Mouse (Mus musculus) erythroblast, embryonic 14.5 days (primary cell): Measurements from ENCODE around the gene Trim17. TPM values are rescaled to one million over a fixed set of nuclear protein-coding genes. Genes with fewer than 3 reads are reported as not detected.
"Not testable (repeated sequence)": the region's sequence is repeated elsewhere in the genome, so short reads cannot be mapped to it uniquely, and the experiment has no call there.

Experiments
- H3K27me3 ChIP-seq: 2 replicates; pipeline ENCODE4 v1.6.1; 2012; ENCODE audit warnings: inconsistent platforms; ENCODE audit not compliant: control insufficient read depth
- H3K36me3 ChIP-seq: 2 replicates; pipeline ENCODE4 v1.6.1; 2012; ENCODE audit warnings: mild to moderate bottlenecking, inconsistent platforms; ENCODE audit not compliant: control insufficient read depth
- H3K4me1 ChIP-seq: 2 replicates; pipeline ENCODE4 v1.6.1; 2012; ENCODE audit warnings: inconsistent platforms; ENCODE audit not compliant: control insufficient read depth
- H3K4me3 ChIP-seq: replicated peaks from 2 replicates; pipeline ENCODE3; 2012; ENCODE audit warnings: moderate library complexity, mild to moderate bottlenecking, inconsistent platforms
- H3K9me3 ChIP-seq: 2 replicates; pipeline ENCODE4 v1.6.1; 2012; ENCODE audit warnings: low read length, inconsistent platforms, mixed read lengths; ENCODE audit not compliant: control insufficient read depth
- GATA1 ChIP-seq: IDR thresholded peaks from 2 replicates; pipeline ENCODE4 v1.6.1; 2012; ENCODE audit warnings: low read length, inconsistent platforms, mixed read lengths
- TAL1 ChIP-seq: IDR thresholded peaks from 3 replicates; pipeline ENCODE4 v1.6.1; 2012; ENCODE audit warnings: low read length, inconsistent platforms, mixed read lengths
- polyA plus RNA-seq: library from polyadenylated mRNA; stranded (reverse); fragments of >175 nt; gene quantifications from 2 replicates; pipeline ENCODE4 v1.2.3, GENCODE M21; 2012

Trim17 gene
- polyA plus RNA-seq, 1 experiment = 0.14 TPM

DNA sequence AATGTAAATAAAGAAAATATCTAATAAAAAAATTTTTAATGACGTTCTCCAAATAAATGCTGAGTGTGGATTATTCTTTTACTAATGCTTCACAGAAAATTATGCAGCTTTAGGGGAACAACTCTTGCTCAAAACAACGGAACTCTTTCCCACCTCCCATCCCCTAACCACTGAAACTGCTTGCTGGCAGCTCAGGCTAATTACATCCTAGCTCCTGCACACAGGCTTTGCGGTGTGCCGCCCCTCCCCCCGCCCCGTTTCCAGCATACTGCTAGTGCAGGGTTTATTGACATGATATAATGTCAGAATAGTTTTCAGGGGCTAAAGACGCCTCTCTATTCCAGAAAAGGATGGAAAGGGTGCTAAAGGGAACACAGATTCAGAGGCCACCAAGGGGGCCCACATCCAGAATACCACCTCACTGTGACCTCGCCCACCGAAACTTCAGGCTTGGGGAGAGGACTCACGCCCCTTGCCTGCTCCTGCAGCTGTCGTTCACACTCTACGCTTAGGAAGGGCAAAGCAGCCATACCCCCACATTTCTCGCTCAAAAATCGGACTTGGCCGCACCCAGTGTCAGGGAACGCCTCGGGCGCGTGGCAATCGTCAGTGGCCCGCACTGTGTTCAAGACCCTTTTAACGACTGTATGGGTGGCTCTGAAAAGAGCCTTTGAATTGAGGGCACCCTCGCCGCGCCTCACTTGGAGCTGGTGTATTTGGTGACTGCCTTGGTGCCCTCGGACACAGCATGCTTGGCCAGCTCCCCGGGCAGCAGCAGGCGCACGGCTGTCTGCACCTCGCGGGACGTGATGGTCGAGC lies 925 bp upstream of the Trim17 start:
- TF ChIP-seq GATA1 (no peak), TAL1 (no peak)
- H3K9me3 ChIP-seq = 0 out of 2 replicates have a peak, but pooled peaks cover under 1% of the 10 kb centered on the region
- H3K4me3 ChIP-seq = peak overlapping the region; percentile 84
- H3K27me3 ChIP-seq = peaks cover 43% of the 10 kb centered on the region
- peaks cover 46% of the 10 kb centered on the region for H3K4me1 ChIP-seq
- H3K36me3 ChIP-seq = peaks cover 37% of the 10 kb centered on the region

DNA sequence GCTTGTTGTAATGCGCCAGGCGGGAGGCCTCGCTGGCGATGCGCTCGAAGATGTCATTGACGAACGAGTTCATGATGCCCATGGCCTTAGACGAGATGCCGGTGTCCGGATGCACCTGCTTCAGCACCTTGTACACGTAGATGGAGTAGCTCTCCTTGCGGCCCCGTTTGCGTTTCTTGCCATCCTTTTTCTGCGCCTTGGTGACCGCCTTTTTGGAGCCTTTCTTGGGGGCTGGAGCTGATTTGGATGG lies 390 bp upstream of the Trim17 start:
- peaks cover 38% of the 10 kb centered on the region for H3K27me3 ChIP-seq
- H3K4me1 ChIP-seq = peaks cover 47% of the 10 kb centered on the region
- H3K36me3 ChIP-seq = peaks cover 40% of the 10 kb centered on the region
- not testable (repeated sequence) for H3K9me3 ChIP-seq
- peak overlapping the region; percentile 86 for H3K4me3 ChIP-seq

DNA sequence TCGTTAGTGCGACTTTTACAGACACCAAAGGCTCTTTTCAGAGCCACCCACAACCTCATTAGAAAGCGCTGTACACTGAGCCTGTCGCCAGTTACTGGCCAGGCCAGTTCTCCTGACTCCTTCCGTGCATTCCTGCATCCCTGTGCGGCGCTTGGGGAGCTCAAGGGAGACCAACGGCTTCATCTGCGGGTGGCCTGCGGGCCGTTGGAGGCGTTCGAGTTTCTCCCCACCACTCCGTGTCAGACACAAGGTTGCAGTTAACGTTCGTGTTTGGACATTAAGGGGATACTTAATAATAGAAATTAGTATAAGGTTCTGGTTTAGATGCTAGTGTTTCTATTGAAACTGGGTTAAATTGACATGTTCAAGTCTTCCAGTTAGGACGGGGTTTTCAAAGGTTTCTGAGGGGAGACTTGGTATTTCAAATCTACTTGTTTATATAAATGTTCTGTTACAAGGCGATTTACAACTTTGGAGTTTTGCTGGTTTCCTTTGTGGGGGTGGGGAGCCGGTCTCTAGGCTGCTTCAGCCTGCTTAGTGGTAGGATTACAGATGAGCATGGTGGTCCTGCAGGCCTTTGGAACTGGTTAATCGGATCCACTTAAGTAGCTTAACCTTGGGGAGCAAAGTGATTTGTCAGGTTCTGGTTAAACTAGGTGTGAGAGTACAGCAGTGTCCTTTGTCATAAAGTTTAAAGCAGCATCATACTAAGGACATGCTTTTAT lies 820 bp downstream of the Trim17 start:
- peak overlapping the region; percentile 86 for H3K4me3 ChIP-seq
- TF ChIP-seq TAL1 (no peak), GATA1 (no peak)
- peaks cover 28% of the 10 kb centered on the region for H3K27me3 ChIP-seq
- no peaks in the 10 kb centered on the region for H3K9me3 ChIP-seq
- H3K4me1 ChIP-seq = peaks cover 53% of the 10 kb centered on the region
- H3K36me3 ChIP-seq = peaks cover 42% of the 10 kb centered on the region

DNA sequence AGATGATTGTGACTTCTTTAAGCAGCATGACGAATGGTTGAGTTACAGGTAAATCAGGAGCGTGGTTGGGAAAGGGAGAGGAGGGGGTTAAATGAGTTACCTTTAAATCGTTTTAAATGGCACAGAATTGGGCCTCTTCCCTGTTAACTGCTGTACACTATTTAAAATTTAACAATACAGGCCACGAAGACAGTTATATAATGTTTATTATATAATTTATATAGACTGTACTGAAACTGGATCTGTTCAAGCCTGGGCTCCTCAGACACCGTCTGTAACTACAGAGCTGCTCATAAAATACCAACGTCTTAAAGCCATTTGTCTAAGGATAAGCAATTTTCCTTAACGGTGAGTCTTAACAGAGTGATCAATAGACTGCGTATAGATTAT lies 1.4 kb downstream of the Trim17 start:
- Histone ChIP-seq H3K4me3 (peak overlapping the region; percentile 86), H3K36me3 (peaks cover 42% of the 10 kb centered on the region), H3K4me1 (peaks cover 55% of the 10 kb centered on the region), H3K27me3 (peaks cover 28% of the 10 kb centered on the region), H3K9me3 (no peaks in the 10 kb centered on the region)
- TF ChIP-seq TAL1 (no peak), GATA1 (no peak)

DNA sequence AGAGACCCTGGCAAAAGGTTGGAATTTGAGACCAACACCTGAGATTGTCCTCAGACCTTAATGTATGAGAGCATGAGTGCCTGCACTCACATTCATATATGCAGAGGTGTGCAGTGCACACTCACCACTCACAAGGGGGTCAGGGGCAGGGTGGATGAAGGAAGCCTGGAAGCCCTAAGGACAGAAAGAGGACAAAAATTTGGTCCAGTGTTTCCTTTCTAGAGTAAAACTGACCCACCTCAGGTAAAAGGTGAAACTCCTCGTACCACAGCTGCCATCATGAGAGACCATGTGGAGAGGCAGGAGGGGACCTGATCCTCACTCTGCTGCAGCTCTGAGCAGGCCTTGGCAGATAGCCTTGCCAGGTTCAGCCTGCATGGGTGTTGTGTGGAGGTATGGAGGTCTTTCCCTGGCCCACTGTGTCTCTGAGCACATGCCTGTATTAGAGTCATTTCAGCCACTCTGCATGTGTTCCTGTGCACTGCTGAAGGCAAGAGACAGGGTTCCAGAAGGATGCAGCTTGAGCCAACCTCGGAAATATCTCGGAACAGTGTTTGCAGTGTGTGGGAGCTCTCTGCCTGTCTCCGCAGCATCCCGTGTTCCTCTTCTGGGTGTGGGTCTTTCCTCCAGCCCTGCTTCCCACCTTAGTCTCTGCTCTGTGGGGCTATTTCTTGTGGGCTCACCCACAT lies 2.9 kb downstream of the Trim17 start:
- Histone ChIP-seq H3K4me3 (peak overlapping the region; percentile 86), H3K36me3 (peaks cover 42% of the 10 kb centered on the region), H3K27me3 (peaks cover 30% of the 10 kb centered on the region), H3K9me3 (peaks cover 14% of the 10 kb centered on the region), H3K4me1 (peaks cover 63% of the 10 kb centered on the region)
- TF ChIP-seq TAL1 (no peak), GATA1 (no peak)

DNA sequence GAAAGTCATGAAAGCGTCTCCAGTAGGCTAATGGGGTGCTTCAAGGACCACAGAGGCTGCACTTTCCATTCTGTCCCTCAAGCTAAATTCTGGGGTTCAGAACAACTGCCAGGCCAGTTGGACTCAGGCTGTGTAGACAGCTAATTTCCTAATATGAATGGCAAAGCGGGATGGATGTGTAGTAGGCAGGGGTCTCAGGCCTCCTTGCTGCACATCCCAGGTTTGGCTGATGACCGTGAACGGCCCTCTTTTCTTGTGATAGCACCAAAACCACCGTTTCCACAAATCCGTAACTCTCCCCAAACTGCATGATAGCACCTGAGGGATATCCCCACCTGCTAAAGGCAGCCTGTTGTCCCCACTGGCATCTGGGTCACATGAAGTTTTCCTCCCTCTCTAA lies 4.1 kb downstream of the Trim17 start:
- Histone ChIP-seq H3K27me3 (peaks cover 35% of the 10 kb centered on the region), H3K4me3 (peak overlapping the region; percentile 76), H3K9me3 (peaks cover 16% of the 10 kb centered on the region), H3K36me3 (peaks cover 42% of the 10 kb centered on the region), H3K4me1 (peaks cover 59% of the 10 kb centered on the region)
- TF ChIP-seq TAL1 (no peak), GATA1 (no peak)

DNA sequence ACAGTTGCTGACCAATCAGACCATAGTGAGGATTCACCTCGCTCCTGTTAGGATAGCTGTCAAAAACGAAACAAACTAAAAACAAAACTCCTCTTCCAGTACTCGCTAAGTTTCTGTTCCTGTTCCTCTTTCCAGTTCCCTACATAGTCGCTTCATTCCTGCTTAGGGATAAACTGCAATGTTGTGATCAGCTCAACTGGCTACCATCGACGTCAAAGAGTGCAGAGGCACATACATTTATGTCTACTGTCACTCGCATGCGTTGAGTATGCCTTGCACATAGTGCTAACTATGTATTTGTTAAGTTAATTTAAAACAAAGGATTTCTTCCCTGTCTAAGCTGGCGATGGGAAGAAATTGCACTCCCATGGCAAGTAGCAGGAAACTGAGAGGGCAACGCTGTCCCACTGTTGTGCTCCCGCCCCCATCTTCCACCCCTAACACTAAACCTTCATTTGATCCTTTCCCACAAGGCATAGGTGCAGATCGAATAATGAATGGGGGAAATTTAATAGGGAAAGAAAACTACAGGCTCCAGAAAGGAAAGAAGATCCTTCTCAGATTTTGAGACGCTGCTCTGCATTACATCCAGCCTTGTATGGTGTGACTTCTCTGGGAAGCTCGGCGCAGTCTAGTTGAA lies 4.8 kb downstream of the Trim17 start:
- no peak for TF ChIP-seq TAL1
- TF ChIP-seq GATA1 = no peak
- Histone ChIP-seq H3K27me3 (peaks cover 41% of the 10 kb centered on the region), H3K4me3 (peak overlapping the region; percentile 76), H3K4me1 (peaks cover 58% of the 10 kb centered on the region), H3K9me3 (peaks cover 16% of the 10 kb centered on the region), H3K36me3 (peaks cover 42% of the 10 kb centered on the region)

DNA sequence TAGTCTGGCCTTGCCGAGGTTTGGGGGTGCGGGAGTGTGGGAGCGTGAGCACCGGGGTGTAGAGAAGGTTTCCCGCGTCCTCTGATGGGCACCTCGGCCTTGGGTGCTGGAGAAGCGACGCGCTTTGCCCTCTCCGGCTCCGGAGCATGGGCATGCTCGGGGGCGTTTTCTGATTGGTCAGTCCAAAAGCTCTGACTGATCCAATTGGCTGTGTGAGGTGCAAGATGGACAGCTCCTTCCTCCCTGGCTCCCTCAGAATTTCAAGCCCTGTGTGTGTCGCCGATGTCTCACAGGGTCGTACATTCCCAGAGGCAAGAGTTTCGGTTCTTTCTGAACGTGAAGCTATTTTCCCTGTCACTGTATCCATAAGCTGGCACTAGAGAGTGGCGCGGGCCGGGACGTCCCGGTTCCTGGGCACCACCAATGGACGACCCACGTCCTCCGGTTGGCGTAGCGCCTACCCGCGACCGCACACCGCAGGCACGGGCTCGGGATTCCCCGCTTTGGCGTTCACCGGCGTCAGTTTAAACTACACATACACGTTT lies 5.5 kb downstream of the Trim17 start:
- Histone ChIP-seq H3K27me3 (peaks cover 46% of the 10 kb centered on the region), H3K9me3 (peaks cover 16% of the 10 kb centered on the region), H3K4me3 (peak overlapping the region; percentile 76), H3K4me1 (peaks cover 58% of the 10 kb centered on the region), H3K36me3 (peaks cover 39% of the 10 kb centered on the region)
- TF ChIP-seq GATA1 (no peak), TAL1 (no peak)
